Mouse (Mus musculus) c-Kit-negative CD71-positive TER-119-positive erythroid progenitor cells, embryonic 14.5 days (primary cell): Measurements from ENCODE around the gene Dhx35.
A peak's percentile ranks its signal among the peaks of the same experiment; 100 is the strongest.

ENCODE experiments used
- DNase-seq: peaks from one replicate; pipeline ENCODE4 v3.0.0-alpha.2; 2013; ENCODE audit warnings: low read depth, low spot score

The Dhx35 gene

DNA sequence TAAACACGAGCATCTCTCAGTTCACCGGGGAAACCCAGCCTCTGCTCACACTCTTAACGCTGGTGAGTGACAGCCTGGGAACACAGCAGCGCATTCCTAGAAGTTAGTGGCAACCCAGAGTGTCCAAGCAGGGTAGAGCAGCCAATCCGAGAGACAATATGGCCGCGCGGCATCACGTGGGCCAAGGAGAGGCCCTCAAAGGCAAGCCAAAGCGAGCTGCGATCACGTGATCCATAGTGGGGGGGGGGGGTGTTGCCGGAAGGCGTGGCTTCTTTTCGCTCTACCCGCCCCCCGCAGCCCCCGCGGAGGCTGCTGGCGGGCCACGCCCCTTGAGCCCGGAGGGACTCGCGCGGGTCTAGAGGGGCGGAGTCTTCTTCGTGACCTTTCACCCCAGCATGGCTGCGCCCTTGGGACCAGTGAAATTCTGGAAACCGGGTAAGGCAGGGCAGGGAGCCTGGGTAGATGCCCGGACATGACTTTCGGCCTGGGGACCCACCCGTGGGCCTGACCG lies at the start of gene Dhx35:
Dhx35 (plus strand) TSS at position 314 of the 511 bp plus-strand sequence.
- DNase-seq: peak; percentile 88

DNA sequence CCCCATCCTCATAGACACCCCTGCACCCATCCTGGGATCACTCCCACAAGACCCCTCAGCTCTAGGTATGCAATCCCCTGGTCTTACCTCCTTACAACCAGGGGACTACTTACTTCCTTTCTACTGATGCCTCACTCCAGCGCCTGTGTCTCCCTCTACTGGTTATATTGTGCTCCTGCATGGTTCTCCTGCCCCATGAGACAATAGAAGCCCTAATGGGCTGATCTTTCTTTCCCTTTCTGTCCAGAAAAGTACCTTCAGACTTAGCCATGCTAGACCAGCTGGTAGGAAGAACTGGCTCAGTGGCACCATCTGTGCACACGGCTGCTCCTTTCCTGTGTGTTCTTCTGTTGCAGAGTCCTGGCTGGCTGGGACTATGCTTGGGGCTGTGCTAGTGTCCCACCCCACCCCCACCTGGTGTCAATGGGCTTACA lies 49.5 kb upstream of the Dhx35 start:
- DNase-seq: no peak

GRCm38 (mm10) chr2:158746164-158746563 lies 48.4 kb upstream of the Dhx35 start:
- no peak for DNase-seq

DNA sequence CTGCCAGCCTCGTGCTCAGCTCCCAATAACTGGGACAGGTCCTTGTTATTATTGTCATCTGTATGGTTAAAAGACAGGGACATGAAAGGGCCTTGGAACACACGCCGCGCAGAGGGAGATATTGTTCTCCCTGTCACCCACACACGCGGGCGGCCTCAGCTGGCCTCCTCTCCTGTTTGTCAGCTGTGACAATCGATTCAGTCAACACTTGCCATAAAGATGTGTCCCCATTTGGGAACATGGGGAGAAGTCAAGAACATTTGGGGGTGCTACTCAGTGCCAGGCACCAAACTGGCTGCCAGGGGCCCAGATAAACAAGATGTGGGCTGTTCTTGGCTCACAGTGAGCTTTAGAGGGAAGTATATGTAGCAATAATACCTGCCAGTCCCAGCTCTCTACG lies 45.2 kb upstream of the Dhx35 start:
- no peak for DNase-seq

DNA sequence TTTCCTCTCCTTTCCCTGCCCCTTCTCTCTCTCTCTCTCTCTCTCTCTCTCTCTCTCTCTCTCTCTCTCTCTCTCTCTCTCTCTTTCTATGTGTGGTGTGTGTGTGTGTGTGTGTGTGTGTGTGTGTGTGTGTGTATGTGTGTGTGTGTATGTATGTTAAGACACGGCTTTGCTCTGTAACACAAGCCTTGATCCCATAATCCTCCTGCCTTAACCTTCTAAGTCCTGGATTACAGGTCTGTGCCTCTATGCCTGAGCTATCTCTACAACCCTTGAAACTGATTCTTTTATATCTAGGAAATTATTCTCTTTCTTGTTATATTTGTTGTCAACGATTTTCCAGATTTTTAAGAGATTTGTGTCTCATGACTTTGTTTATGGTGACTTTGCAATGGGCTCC lies 34.4 kb upstream of the Dhx35 start:
- DNase-seq: no peak

GRCm38 (mm10) chr2:158762339-158762738 lies 32.3 kb upstream of the Dhx35 start:
- DNase-seq: no peak

DNA sequence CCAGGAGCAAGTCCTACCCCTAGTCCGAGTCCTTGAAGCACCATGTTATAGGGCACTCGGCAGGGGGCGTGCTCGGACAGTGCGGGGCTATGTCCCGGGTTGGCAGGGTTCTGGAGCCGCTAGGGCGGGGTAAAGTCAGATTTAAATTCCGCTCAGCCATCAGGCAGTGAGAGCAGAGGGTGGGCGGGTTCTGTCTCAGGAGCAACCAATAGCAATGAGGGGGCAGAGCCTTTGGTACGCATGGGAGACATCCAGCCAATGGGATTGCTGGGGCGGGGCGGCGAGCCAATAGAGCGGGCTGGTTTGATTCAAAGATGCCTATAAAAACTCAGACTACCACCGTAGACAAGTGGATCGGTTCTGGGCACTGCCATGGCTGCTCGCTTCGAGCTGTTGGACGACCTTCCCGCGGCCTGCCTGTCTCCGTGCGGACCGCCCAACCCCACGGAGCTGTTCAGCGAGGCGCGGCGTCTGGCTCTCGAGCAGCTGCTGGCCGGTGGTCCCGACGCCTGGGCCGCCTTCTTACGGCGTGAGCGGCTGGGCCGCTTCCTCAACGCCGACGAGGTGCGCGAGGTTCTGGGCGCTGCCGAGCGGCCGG lies 26.8 kb upstream of the Dhx35 start, which contains the start of gene Fam83d:
Fam83d (plus strand) TSS at position 352 of the 598 bp plus-strand sequence.
- peak; percentile 92 for DNase-seq

DNA sequence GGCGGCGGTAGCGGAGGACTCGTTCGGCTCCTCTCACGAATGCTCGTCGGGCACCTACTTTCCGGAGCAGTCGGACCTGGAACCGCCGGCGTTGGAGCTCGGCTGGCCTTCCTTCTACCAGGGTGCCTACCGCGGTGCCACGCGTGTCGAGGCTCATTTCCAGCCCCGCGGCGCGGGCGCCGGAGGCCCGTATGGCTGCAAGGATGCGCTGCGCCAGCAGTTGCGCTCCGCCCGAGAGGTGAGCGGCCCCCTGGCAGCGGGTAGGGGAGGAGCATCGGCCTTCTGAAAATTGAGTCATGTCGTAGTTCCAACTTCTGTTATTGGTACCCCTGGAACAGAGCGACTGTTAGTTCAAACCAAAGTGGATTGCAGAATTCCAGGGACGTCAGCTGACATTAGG lies 26.3 kb upstream of the Dhx35 start:
- peak; percentile 24 for DNase-seq

GRCm38 (mm10) chr2:158768771-158769170 lies 25.8 kb upstream of the Dhx35 start:
- DNase-seq: peak; percentile 30

- DNase-seq: no peak
Observed at GRCm38 (mm10) chr2:158770126-158770757, 24.4 kb upstream of the Dhx35 start.

- DNase-seq: no peak
Observed at GRCm38 (mm10) chr2:158771066-158771763, 23.4 kb upstream of the Dhx35 start.

GRCm38 (mm10) chr2:158772808-158773207 lies 21.8 kb upstream of the Dhx35 start:
- DNase-seq: no peak

DNA sequence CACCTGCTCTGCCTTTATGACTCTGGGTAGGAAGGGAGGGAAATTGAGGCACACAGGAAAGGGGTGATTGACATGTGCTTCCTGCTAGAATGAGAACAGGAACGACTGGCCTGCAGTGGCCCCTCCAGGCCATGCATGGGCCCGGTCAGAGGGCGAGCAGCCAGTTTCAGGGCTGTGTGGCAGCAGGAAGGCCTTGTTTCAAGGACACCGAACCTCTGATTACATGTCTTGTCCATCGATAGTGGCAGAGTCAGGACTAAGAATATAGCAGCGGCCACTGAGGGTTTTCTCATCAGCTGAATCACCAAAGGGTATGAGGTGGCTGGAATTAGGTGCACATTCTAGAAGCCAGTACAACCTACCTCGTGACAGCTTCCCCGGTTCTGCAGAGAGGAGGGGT lies 19.7 kb upstream of the Dhx35 start:
- no peak for DNase-seq

- no peak for DNase-seq
Observed at GRCm38 (mm10) chr2:158776716-158777115, 17.9 kb upstream of the Dhx35 start.

DNA sequence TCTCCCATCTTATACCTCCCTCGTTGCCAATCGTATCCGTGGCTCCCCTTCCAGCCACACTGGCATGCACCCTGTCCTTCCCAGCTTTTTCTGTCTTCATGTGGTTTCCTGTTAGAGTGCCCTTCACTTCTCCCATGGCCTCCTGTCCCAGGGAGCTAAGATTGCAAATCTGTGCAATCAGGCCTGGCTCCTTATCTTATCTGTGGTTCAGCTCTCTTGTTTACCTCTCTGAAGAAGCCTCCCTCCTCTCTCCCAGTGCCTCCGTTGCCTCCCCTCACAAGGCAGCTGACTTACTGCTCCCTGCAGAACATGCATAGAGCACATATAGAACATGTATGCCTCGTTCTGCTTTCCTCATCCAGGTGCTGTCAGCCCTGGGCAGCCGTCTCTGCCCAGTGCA lies 17.1 kb upstream of the Dhx35 start:
- DNase-seq: no peak

DNA sequence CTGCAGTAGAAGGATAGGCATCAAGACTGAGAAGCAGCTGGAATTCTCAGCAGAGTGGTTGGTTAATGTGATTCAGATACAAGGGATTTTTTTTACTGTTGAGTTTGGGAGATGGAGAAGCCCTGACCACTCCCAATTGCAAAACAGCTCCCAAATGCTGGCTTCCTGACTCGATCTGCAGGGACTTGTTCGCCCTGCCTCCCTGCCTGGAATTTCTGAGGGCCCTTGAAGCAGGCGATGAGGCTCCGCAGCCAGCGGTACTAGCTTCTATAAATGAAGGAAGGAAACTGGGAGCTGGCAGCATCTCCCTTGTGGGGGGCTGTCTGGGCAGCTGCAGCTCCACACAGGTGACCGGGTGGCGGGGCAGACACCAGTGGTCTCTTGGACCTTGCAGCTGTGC lies 16.3 kb upstream of the Dhx35 start:
- no peak for DNase-seq

DNA sequence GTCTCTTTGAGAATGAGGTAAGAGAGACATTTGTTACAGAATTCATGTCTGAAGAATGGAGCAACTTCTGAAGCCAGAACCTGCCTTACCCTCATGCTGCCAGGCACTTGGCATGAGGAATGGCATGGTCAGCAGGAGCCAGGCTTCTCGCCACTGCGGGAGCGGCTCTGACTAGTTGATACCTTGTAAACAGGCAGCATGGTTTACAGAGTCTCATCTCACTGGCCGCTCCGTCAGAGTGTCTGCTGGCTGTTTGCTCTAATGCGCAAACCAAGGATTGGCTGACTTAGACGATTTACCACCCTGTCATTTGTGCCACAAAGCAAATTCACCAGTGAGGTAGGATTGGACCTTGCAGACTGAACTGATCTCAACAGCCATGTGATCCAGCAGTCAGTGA lies 13.5 kb upstream of the Dhx35 start:
- no peak for DNase-seq

DNA sequence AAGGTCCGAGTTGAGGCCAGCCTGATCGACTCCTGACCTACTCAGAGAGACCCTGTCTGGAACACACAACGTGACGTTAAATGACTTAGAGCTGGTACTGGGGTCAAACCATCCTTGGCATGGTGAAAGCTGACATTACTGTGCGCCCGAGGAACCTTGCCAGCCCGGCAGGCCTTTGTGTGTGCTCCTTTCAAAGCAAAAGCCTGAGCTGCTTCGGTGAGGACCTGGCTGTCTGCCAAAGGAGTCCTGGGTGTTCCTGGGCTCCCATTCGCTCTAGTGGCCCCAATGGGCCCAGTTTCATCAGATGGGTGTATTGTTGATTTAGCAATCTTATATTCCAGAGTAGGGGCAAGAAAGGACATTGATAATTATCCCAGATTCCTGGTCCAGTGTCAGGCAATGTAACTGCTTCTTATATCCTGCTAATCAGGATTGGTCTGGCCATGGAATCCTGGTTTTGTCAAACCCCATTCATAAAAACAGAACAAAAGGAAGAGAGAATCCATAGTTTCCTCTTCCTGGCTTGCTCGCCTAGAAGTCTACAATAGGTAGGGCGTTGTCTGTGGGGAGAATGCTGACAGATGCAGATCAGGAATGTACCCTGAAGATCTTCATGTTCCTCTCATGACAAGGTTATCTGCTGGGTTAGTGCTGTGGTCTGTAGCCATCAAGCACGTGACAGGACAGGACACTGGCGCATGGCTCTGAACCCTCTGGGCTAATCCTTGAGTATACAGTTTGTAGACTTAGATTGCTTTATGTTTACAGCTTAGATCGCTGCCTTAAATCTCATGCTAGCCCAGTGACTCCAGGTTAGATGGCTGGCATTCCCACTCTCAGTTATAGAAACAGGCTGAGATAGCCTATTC lies 7.4 kb upstream of the Dhx35 start:
- no peak for DNase-seq

DNA sequence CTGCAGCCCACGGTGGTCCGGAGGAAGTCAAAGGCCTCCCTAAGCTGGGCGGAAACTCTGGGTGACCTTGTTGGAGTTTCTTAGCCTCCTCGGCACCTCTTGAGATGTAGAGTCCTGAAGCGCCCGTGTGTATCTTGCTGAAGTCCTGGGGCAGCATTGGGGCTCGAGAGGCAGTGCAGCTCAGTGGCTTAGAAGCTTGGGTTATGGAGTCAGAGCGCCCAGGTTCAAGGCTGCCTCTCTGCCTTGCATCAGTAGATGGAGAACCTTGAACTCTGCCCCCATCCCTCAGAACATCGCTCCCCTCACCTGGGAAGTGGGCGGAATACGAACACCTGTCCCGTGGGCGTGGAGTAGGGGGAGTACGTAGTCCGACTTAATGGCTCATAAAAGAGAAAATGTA lies 436 bp downstream of the Dhx35 start:
- no peak for DNase-seq

GRCm38 (mm10) chr2:158795875-158796274 lies 1.3 kb downstream of the Dhx35 start:
- no peak for DNase-seq

GRCm38 (mm10) chr2:158799328-158799727 lies 4.7 kb downstream of the Dhx35 start:
- no peak for DNase-seq

DNA sequence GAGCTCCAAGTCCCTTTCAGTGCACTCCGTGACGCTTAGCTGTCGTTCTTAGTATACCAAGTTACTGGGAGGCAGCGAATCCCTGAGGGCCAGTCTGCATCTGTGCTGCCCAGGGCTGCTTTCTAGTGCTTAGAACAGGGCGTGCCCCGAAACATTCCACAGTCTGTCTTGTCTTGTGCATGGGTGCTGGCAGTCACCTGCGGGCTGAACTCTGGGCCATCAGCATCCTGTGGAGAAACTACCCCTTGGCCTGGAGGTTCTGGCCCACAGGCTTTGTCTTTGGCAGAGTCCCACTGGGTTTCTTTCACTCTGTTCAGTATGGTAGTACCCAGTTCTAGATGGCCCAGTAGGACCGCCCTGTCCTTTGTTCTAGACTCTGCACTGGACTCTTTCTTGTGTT lies 6.2 kb downstream of the Dhx35 start:
- no peak for DNase-seq
